Mouse (Mus musculus) T-cell, adult 2 months (primary cell): Measurements from ENCODE around the gene Plac8.

Source experiments
- DNase-seq: peaks from one replicate; pipeline ENCODE4 v3.0.0; 2022; ENCODE audit warnings: low spot score

Plac8 gene

DNA sequence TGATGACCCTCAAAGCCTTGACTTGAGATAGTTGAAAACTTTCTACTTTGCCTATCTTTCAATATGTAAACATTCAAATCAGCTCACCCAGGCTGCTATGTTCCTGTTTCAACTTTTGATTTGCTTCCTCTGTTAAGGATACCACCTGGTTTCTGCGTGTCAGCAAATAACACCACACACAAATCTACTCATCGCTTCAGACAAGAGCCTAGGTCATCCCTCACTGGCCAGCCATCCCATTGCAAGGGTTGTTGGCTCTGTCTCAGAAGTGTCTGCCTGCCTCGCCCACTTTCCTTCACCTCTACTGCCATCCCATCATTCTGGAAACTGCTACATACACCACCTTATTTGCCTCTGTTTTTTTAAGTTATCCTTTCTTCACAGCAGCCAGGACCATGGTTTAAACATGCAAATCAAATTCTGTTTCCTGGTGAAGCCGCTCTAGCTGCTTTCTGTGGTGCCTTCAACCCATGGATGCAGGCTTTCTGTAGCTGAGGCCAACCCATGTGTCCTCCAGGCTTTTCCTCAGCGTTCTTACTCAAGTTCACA, 6.9 kb upstream of the Plac8 start:
- no peak for DNase-seq

DNA sequence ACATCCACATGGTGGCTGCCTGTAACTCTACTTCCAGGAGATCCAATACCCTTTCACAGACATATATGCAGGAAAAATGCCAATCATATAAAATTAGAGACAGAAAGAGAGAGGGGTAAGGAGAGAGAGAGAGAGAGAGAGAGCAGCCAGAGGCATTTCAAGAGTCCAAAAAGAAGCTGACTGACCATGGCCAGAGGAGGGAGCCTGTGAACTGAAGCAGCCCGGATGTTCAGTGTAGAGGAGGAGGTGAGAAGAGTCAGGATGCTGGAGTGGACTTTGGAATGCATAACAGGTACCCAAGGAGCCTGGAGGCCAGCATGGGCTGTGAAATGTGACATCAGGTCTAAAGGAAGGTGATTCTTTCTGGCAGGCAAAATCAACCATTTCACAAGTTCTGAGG, 2.7 kb upstream of the Plac8 start:
- no peak for DNase-seq

- DNase-seq: peak; percentile 47
Measured at GRCm38 (mm10) chr5:100573256-100573655, 1.2 kb upstream of the Plac8 start.

DNA sequence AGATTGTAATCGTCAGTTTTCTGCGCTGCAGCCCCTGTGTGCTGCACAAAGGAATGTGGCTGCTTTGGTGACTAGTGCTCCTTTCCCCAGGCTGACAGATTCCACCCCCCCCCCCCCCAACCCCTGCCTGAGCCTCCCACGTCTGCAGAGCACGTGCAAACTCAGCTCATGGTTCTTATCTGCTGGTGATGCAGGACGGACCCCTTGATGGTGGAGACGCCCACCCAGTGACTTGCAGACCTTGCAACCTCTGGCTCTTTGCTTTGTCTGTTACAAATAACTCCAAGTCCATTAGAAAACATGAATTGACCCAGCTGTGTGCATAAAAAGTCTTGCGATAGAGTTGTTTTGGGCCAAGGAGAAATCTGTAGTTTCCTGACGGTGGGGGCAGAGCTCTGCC, 1.3 kb downstream of the Plac8 start:
- no peak for DNase-seq

- peak; percentile 9 for DNase-seq
Measured at GRCm38 (mm10) chr5:100569997-100570595, 1.9 kb downstream of the Plac8 start.

DNA sequence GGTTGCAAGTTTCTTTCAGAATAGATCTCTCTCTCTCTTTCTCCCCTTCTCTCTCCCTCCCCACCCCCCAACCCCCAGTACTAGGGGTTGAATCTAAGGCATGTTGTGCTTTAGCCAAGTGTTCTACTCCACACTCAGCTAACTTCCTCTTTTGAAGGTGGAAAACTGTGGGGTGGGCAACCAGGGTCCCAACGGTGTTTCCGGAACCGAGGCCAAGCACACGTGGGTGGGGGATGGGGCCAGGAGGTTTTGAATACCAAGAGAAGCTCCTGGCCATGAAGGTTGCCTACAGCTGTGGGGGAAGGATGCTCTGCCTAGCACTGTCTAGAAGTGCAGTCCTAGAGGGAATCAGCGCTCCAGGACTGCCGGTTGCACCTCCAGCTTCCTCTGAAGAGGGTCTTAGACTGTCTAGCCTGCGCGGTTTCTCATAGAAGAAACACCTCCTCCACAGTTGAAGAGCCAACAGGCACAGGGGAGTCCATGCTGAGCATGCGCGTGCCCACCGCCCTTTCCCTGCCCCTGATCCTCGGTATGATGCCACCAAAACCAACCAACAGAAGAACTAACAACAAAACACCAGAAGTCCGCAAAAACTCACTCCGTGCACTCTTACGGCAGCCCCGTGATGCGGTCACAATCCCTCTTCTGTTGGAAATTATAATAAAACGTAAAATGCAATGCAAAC, 2.7 kb downstream of the Plac8 start:
- DNase-seq: peak; percentile 26

- no peak for DNase-seq
Measured at GRCm38 (mm10) chr5:100568802-100569201, 3.2 kb downstream of the Plac8 start.

- DNase-seq: no peak
Measured at GRCm38 (mm10) chr5:100568177-100568576, 3.9 kb downstream of the Plac8 start.

DNA sequence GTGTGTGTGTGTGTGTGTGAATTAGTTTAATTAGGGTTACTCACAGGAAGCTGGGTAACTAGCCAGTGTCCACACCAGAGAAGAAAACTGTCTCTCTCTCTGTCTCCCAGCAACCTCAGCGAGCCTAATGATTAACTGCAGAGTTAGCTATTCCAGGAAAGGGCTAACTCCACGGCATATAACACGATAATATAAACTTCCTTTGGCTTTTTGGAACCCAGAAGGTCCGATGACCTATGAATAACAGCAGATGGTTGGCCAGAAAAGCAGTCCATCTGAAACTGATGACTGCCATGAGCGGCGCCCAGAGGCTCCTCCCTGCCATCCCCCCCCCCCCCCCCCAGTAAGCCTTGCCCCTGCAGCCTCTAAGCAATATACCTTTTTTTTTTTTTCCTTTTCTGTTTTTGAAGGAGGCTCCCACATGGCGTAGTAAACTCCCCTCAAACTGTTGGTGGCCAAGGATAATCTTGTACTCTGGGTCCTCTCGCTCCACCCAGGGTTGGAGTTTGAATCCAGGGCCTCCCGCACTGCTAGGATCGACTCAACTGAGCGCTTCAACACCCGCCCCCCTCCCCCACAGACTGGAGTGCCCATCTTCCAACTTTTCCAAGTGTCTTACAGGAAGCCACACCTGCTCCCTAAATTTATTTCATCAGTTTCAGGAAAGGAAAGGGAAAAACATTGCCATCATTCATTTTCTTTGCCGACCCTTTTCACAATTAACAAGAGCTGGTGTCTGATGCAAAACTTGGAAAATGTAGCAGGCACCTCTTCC, 4.6 kb downstream of the Plac8 start:
- DNase-seq: no peak

- DNase-seq: no peak
Measured at GRCm38 (mm10) chr5:100566798-100567197, 5.2 kb downstream of the Plac8 start.

DNA sequence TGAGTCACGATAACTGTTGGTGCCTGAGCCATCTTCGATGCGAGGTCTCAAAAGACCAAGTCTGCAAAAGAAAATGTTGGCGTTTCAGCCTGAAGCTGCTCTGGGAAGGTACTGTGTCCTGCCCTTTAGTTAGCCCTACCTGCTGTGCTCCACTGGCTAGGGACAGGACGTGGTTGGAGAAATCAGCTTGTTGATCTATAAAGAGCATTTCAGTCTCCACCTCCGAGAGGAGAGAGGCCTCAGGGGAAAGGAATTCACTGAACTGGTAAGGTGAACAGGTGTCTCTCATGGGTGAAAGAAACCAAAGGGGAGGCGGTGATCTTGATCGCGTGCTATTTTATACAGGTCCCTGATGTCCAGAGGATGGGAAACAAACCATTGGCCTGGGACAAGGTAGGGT, 9.3 kb downstream of the Plac8 start:
- DNase-seq: no peak

DNA sequence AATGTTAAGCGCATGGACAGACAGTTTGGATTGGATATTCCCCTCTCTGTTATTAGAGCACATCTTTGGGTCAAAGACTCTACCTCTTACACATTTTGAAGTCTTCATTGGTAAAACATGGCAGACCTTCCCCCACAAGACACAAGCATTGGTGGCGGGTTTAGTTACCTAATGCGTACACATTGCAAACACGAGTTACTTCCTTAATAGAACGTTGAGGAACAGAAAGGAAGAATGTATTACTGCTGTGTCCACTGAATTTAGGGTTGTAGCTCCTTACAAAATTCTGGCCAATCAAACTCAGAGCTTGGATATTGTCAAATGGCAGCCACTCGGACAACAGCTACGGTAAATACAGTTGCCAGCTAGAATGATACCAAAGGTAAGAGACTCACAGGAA, 12.7 kb downstream of the Plac8 start:
- DNase-seq: no peak

GRCm38 (mm10) chr5:100558783-100559182, 13.3 kb downstream of the Plac8 start:
- DNase-seq: no peak

DNA sequence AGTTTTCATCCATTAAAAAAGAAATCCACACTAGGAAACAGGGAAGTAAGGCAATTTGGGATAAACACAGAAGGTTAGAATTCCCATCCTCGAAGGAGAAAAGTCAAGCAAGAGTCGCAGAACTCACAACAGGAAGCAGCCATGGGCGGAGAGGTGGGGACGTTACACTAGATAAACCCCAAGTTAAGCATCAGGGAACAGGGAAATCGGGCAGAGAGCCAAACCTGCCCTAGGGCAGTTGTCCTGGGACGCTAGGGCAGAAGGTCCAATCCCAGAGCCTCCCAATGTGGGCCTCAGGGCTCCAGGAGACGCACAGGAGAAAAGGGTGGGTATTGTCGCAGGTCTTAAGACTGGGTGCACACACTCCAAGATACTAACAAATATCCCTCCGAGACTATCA, 14.5 kb downstream of the Plac8 start:
- DNase-seq: no peak

GRCm38 (mm10) chr5:100557019-100557418, 15.0 kb downstream of the Plac8 start:
- DNase-seq: no peak

- no peak for DNase-seq
Measured at GRCm38 (mm10) chr5:100553426-100553825, 18.6 kb downstream of the Plac8 start.

DNA sequence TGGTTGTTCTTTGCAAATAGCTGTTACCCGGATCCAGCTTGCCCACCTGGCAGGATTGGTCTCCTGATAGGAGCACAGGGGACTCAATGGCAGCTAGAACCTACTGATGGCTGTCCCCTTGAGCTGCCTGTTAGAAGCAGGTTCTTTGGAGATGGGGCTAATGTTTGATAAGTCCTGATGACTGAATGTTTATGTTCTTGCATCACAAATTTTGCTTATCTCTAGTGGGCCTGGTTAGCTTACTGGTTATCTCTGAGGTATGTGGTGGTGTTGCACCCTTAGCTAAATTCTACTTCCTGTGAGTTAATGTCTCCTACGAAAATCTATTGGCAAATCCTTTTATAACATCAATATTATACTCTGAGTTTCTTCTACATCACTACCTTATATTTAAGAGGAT, 20.1 kb downstream of the Plac8 start:
- no peak for DNase-seq

DNA sequence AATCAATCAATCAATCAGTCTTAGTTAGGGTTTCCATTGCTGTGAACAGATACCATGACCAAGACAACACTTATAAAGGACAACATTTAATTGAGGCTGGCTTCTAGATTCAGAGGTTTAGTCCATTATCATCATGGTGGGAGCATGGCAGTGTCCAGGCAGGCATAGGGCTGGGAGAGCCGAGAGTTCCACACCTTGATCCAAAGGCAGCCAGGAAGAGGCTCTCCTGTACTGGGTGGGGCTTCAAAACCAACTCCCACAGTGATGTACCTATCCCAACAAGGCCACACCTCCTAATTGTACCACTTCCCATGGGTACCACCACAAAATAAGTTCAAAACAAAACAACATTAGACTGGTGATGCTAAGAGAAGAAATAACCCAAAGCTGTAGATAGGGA, 21.9 kb downstream of the Plac8 start:
- no peak for DNase-seq

- DNase-seq: no peak
Measured at GRCm38 (mm10) chr5:100549311-100549710, 22.7 kb downstream of the Plac8 start.

- no peak for DNase-seq
Measured at GRCm38 (mm10) chr5:100548236-100548635, 23.8 kb downstream of the Plac8 start.

DNA sequence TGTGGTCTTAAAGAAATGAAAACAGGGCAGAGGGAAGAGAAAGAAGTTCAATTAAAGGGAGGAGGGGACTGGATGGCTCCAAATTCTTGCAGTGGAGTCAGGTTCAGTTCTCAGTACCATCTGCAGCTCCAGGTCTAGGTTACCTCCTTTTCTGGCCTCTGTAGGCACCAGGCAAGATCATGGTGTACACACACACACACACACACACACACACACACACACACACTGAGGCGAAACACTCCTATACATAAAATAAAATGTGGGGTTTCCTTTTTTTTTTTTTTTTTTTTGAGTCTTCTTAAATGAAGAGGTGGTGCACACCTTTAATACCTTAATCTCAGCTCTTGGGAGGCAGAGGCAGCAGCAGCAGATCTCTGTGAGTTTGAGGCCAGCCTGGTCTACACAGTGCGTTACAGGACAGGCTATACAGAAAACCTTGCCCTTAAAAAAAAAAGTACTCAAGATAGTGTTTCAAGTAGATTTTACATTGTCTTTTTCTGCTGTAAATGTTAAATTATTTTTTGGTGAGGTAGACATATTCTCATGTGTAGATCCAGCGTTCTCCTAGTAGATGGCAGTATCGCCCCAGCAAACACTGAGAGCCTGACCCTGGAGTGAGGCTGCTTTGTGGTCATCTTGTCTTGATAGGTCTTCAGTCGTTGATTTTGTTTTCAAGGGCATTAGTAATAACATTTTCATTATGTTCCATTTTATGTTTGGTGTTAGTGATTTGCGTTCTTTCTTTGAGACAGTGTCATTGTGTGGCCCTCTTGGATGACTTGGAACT, 25.6 kb downstream of the Plac8 start:
- DNase-seq: no peak

DNA sequence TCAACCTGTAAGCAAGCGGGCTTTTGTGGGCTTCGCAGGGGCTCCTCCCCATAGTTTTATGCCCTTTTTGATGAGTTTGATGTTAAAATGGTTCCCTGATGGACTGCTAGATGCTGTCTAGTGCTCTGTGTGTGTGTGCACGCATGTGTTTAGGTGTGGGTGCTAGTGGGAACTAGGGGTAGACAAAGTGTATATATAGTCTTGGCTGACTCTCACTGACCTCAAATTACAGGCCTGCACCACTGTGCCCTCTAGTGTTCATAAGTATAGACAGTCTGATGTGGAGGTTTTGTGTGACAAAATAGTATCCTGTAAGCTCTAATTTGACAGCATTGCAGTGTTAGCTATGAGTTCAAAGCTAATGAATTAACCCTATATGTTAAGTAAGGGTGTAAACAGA, 35.4 kb downstream of the Plac8 start:
- DNase-seq: peak; percentile 45
